Mouse (Mus musculus): ENCODE measurements around the gene Cep97.
"Not testable (repeated sequence)": the region's sequence is repeated elsewhere in the genome, so short reads cannot be mapped to it uniquely, and the experiment has no call there.

Cep97 gene

DNA sequence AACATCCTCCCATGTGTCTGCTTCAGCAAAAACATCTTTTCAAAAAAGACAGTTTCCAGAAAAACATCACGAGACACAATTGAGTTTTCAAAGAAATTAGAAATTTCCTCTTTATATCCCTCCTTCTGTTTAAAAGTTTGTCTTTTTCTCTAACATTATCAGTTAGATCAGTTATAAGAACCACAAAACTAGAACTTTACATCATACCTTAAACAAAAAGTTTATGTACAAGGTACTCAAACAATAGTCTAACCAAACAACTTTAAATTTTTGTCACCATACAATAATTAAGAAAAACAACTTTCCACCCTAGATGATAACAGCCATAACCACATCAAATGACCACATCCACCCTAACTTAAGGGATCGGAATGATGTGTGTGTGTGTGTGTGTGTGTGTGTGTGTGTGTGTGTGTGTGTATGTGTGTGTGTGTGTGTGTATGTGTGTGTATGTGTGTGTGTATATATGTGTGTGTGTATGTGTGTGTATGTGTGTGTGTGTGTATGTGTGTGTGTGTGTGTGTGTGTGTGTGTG is 13.3 kb upstream of the Cep97 start:
- DNase-seq (ENCODE audit: low spot score in 2 of 2) = not testable (repeated sequence)

DNA sequence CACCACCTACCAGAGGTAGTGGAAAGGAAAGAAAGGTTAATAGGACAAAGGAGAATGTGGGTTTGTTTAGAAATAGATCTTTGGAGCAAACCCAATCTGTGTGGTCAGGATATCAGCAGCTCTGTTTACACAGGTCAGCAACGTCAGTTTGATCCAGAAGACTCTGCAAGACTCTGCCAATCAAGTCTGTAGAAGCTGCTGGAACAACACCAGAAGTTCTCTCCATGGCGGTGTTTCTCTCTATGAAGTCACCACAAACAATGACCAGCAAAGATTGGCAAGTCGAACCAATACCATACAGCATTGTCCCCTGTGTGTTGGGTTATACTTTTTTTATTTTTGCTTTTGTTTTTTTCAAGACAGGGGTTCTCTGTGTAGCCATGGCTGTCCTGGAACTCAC is 12.6 kb upstream of the Cep97 start:
- no peak for DNase-seq (ENCODE audit: low spot score in 2 of 2)

DNA sequence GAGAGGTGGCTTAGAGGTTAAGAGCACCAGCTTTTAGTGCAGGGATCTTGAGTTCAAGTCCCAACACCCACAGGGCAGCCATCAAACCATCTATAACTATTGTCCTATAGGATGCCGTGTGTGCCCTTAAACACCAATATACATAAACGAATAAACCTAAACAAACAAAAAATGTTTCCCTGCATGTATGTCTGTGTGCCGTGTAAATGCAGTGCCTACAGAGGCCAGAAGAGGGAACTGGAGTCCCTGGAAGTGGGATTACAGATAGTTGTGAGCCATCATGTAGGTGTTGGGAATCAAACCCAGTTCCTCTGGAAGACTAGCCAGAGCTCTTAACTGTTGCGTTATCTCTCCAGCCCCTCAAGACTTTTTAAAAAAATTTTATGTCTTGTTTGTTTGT is 6.1 kb upstream of the Cep97 start:
- DNase-seq (ENCODE audit: low spot score in 2 of 2) = no peak

DNA sequence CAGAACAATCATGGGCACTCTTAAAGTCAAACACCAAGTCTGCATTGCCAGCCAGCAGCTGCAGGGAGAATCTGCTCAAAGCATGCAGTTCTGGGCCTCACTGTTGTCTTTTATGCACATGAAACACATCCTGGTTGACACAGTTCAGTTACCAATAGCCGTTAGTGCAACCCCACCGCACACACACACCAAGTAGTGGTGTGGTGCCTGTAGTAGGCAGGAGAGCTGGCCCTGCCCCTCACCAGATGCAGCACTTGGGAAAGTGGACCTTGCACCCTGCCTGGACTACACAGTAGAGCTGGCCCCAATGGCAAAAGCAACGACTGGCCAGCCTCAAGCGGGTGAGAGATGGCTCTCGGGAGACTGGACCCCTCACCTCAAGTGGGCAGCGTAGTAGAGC is 5.0 kb upstream of the Cep97 start:
- no peak for DNase-seq (ENCODE audit: low spot score in 2 of 2)

DNA sequence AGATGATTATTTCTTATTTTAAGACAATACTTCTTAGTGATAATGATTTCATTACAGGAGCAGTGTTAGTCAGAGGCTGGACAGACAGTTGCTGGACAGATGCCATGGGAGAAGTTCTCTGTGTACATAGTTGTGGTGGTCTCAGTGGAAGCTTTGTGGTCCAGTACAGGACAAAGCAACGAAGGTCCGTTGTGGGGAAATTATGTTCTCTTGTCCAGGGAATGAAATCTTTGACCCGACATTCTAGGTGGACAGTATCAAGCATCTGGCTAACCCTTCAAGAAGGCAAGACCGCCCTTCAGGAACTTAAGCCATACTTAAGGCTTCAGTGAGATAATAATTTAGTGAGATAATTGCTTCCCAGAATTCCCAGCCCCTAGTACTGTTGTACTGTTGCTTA is 4.1 kb upstream of the Cep97 start:
- DNase-seq (ENCODE audit: low spot score in 2 of 2) = no peak

DNA sequence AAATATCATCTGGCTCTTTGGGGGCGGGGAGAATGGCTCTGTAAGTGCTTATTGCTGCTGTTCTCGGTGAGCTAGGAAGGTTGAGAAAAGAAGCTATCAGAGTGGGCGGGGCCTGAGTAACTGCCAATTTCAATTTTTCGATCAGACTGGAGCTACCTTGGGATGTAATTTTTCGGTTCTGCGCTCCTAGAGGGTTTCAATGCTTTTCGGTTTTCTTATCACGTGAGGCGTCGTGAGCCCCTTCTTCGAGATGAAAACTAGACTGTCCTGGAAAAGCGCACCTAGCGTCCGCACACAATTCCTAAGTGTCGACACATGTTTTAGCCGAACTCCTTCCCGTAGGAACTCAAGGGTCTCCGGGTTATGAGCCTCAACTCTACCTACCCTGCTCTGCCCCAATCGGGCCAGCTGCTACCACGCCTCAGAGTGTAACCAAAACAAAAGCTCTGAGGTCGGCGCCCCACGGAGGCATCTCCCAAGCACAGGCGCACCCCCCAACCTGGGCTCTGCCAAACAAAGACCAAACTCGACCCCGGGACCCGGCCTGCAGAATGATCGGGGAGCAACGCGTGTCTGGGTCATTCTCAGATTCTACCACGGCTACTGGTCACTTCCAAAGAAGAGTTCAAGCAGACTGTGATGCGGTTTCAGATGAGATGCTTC is 843 bp downstream of the Cep97 start:
- DNase-seq (ENCODE audit: low spot score in 2 of 2) = peak in 1 of 2 experiments; percentile 16

DNA sequence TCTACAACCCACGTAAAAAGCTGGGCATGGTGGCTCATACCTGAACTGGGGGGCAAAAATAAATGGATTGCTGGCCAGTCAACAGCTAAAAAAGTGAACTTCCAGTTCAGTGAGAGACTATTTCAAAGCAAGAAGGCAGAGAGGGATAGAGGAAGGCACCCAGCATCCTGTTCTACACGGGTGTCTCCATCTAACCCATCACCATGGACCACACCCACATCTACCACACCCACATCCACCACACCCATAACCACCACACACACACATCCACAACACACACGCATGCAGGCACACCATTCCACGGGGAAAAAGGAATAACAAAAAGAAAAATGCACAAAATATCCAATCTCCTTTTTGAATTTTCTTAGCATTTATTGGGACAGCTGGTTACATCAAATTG is 10.6 kb downstream of the Cep97 start:
- DNase-seq (ENCODE audit: low spot score in 2 of 2) = no peak

DNA sequence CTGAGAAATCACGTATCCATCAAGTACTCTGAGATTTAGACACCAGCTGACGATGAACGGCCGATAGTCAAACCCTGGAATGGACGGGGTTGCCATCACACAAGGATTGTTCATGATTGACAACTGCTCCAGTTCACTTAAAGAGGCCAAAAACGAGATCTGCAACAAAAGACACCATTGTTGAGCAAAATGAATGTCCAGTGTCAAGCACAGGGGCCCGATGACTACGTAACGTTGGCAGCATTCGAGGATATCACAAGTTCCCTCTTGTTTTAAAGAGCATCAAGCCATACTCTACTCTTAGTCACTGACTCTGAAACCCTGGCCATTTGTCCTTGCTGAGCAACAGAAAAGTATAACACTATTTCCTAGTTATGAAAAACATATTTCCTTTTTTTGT is 12.6 kb downstream of the Cep97 start:
- DNase-seq (ENCODE audit: low spot score in 2 of 2) = no peak

DNA sequence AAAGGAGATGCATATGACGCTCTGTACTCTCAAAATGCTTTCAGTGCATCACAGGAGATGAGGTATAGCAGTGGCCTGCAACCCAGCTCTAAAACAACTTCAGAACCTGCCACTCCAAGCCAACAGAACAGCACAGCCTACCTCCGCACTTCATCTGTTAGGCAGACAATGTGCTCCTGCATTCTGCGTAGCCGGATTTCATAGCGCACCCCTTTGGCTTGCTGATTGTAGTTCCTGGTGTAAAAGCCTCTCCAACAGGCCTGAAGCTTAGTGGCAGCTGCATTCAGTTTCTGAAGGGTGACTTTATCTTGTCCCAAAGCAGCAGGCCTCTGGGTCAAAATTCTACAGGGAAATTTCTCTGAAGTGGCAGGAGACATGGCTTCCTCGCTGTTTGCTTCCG is 19.9 kb downstream of the Cep97 start:
- DNase-seq (ENCODE audit: low spot score in 2 of 2) = no peak

DNA sequence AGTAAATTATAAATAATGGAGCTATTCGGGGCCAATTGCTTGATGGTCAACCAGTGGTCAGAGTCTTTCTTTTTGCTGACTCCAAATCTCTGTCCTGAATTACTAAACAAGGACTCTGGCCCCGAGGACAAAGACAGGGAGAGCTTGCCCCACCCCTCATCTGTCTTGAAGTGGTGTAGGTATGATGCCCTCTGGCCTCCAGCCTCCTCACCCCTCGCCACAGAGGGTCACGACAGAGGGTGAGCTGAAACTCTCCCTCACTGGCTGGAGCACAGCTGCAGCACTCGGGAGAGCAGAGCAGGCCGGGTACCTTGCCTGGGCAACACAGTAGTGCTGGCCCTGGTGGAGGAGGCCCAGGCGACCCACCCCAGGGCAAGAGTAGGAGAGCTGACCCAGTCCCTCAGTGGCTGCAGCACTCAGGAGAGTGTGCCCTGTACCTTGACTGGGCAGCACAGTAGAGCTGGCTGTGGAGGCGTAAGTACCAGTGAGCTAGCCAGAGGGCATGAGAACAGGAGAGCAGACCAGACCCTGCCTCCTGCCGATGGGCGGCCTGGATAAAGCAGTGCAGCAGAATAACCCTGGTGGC is 24.4 kb downstream of the Cep97 start:
- DNase-seq (ENCODE audit: low spot score in 2 of 2) = no peak

DNA sequence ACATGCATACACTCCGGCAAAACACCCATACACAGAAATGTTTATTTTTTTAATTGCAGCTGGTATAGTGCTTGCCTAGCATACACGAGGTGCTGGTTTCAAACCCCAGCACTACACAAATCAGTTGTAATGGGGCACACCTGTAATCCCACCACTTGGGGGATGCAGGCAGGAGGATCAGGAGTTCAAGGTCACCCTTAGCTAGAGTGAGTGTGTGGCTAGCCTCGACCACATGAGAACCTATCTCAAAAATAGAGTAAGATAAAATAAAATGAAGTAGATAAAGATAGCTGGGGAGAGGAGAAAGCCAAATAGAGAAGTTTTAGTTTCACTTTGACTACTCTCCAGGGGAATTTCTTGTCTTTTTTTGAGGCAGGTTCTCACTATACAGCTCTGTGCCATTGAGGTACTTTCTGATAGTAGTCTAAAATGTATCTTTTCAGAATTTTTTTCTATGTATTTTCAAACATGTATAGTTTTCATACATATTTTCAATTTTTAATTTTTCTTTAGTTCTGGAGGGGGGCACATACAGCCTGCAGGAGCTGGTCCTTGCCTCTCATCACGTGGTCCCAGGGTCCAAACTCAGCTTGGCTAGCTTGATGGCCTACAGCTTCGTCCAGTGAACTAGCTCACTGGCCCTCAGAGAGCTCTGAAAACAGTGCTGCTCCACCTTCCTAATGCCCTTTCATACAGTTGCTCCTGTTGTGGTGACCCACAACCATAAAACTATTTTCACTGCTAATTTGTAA is 27.6 kb downstream of the Cep97 start:
- DNase-seq (ENCODE audit: low spot score in 2 of 2) = no peak

DNA sequence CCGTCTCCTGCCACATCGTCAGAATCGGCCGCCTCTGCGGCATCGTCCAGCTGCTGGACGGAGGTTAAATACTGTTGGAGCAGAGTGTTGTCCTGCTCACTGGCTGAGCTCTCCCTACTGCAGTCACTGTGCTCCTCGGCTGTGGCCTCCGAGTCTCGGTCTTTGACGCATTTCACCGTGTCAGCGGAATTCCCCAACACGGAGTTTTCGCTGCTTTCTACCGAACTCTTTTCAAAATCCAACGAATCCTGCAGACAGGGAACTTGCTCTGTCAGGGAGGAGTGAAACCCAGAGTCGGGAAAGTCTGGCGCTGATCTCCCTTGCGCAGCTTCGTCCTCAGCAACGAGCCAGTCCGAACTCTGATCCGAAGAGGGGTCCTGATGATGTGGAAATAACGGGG is 29.3 kb downstream of the Cep97 start:
- no peak for DNase-seq (ENCODE audit: low spot score in 2 of 2)

DNA sequence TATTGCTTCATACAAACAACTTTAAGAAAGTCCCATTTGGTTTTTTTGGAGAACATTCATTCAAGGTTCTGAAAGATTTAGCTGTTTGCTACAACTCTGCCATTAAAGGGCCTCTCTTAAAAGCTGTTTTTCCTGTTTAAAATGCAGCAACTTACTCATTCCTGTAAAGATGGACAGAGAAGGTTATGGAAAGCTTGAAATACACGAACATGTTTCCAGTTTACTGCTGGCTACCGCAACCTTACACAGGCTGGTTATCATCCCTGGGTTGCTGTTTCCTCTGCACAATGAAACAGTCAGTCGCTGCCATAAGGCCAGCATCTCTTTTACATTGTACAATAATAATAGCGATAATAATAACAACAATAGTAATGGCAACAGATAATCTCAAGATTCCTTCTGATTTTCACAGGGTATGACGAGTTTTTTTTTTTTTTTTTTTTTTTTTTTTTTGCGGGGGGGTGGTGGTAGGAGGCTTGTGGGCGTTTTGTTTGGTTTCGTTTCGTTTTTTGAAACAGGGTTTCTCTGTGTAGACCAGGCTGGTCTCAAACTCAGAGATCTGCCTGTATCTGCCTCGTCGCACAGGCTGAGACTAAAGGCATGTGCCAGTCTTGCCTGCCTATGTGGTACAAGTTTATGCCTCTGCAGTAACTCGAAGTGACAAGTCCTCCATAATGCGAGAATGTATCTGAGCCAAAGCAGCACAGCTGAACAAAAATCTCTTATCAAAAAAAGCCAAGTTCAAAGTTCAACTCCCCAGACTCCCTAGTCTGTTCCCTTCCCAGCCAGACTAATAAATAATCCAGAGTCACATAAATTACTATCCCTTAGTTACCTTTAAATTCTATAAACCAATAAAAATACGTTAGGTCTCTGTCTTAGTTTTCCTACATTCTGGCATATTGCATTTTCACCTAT is 32.6 kb downstream of the Cep97 start:
- DNase-seq (ENCODE audit: low spot score in 2 of 2) = no peak

DNA sequence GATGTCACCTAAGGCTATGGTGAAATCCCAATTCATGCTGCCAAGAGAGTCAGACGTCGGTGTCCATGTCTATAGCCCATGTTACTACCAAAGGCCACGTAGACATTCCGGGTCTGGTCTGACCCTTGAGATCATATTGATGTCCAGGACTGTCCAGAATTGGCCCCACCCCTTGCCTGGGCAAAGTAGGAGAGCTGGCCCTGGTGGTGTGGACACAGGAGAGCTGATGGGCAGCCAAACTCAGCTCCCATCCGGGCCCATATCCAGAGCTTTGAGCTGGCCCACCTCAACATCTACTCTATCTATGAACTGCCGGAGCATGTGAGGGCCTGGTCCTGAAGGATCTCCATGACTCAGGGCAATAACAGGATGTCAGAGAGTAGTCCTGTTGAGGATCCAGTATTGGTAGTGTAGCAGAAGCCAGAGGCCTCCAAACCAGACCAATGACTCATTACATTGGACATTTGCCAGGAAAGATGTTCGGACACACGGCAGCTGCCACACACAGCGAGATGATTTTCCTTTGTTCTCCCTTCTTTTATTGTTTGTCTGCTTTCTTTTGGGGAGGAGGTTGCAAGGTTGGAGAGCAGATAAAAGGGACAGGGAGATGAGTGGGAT is 36.2 kb downstream of the Cep97 start:
- DNase-seq (ENCODE audit: low spot score in 2 of 2) = no peak

DNA sequence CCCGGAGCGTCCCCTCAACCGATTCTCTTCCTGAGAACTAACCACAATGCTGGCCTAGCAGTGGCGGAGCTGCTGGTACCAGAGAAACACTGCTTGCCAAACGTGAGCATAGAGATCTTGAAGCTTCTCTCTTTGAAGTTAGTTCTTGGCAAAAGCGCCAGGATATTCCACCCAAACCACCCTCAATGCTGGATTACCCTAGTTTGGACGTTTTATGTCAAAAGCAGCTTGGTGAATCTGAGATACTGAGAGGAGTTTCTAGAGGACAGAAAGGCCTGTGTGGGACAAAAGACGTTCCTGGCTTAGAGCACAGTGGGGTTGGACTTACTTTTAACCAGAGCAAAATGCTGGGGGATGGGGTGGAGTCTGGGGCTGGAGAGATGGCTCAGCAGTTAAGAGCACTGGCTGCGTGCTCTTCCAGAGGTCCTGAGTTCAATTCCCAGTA is 39.0 kb downstream of the Cep97 start:
- DNase-seq (ENCODE audit: low spot score in 2 of 2) = no peak

DNA sequence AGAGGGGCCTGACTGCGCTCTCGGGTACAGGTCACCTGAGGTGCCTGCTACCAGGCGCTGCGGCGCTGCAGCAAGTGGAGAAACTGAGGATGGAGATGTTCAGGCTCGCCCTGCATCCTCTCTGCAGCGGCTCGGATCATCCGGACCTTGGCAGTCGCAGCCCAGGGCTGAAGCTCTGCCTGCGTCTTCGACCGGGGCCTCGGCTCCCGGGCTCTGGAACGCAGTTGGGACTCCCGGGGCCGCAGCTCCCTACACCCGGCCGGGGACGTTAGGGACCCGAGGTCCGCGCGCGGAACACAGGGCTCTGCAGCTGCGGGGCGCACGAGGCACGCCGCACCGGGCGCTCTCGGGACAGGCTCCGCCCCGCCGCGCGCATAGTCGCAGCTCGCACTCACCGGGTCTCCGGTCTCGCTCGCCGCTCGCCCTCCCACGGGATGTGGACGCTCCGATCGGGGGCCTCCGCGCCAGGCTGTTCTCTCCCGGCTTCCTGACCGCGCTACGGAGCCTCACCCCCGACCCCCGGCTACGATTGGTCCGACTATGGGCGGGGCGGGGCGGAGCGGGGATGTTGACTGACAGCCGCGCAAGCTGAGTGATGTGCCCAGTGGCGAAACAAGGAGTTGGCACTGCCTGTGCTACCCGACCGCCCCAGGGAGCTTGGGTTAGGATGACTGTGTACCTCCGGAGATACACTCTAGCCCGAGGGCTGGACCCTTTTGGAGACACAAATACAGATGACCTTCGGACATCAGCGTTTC is 39.6 kb downstream of the Cep97 start, which contains the start of gene Nxpe3:
Gene Nxpe3, minus strand, starts transcription at position 393 of the 758 bp plus-strand sequence.
- peak; percentile 82 to 89 for DNase-seq (ENCODE audit: low spot score in 2 of 2)

DNA sequence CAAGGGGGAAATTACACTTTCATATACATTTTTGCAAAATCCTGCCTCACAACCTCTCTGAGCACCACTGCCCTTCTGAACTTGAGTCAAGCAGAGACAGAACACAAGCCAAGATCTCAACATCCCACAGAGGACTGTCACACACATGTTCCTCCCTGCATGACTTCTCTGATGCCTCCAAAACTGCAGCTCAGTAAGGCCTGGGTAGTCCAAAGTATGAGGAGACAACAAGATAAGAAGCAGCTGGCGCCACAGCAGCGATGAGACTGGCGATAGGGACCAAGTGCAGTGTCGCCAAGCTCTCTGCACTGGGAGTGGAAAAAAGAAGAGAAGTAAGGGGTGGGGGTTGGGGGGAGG is 40.1 kb downstream of the Cep97 start:
- no peak for DNase-seq (ENCODE audit: low spot score in 2 of 2)

DNA sequence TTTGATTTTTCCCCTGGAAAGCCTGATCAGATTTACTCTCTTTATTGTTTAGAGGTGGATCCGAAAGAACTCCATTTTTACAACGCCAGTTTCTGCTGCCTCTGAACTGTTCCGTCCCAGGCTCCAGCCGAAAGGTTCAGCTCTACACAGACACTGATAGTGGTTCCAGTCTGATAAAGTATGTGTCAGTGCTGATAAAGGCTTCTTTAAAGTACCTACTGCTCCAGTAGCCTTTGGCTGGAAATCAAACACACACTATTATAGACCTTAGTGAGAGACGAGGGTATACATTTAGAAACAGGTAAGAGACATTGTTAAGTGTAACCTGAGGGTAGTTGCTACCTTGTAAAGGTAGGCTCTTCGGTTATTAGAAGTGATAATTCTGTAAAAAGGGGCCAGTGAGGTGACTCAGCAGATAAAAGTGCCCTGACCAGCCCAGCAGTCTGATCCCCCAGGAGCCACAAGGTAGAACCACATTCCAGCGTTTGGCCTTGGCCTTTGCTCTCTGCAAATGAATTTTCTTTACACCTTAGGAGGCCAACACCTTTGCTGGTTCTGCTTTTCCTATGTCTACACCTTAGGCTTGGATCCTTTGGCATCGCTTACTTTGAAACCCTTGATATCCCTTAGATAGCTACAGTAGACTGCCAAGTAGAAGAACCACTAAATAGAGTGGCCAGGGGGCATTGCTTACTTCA is 41.1 kb downstream of the Cep97 start:
- no peak for DNase-seq (ENCODE audit: low spot score in 2 of 2)

DNA sequence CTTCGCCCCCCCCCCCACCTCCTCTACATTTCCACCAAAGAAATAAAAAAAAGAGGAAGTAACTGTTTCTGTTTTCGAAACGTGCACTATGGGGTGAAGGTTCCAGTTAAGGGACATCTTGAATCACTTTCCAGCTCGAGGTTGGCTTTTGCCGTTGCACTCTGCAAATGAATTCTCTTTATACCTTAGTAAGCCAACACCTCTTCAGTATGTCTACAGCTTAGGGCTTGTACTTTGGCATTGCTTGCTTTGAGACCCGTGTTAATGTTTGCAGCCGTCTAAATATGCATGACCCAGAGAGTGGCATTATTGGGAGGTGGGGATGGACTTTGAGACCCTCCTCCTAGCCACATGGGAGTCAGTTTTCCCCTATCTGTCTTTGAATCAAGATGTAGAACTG is 42.2 kb downstream of the Cep97 start:
- no peak for DNase-seq (ENCODE audit: low spot score in 2 of 2)

DNA sequence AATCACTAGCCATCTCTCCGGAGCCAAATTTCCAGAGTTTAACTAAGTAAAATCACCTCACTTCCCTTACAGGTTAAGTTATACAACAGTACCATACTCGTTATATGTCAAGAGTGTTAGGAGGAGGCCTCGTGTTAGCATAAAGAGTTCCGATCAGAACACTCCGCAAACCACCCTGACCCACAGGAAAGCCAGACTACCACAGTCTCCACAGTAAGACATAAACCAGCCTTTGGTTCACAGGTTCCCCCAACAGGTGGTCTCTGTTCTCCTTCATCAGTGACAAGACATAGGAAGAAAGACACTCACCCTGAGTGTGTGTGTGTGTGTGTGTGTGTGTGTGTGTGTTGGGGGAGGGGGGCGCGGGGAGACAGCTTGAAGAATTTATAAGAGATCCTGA is 43.3 kb downstream of the Cep97 start:
- DNase-seq (ENCODE audit: low spot score in 2 of 2) = no peak

Data from frontal cortex, postnatal 14 days (tissue).